Mouse (Mus musculus) kidney, postnatal 0 days (tissue): ENCODE data around the gene Dgat2. TPM values are rescaled to one million over a fixed set of nuclear protein-coding genes. Genes with fewer than 3 reads are reported as not detected.

Experiments used
- ATAC-seq: fragments of 200-750 bp; cut with Nextera tagmentation; replicated peaks from 2 replicates; pipeline ENCODE4 v1.8.0; 2017; ENCODE audit warnings: low read depth, moderate number of reproducible peaks, moderate TSS enrichment, moderate library complexity; ENCODE audit not compliant: low FRiP score
- DNase-seq: peaks from one replicate; pipeline ENCODE4 v3.0.0-alpha.2; 2016; ENCODE audit warnings: low spot score
- H3K27ac ChIP-seq: fragments of 300-500 bp; sonication (generic); 2 replicates; pipeline ENCODE4 v1.5.1; 2014; ENCODE audit warnings: mild to moderate bottlenecking
- H3K27me3 ChIP-seq: fragments of 300-500 bp; sonication (generic); 2 replicates; pipeline ENCODE4 v1.6.1; 2014; ENCODE audit warnings: low read length, mixed read lengths; ENCODE audit not compliant: insufficient read depth
- H3K36me3 ChIP-seq: fragments of 300-500 bp; sonication (generic); 2 replicates; pipeline ENCODE4 v1.6.1; 2014; ENCODE audit warnings: low read length, mixed read lengths; ENCODE audit not compliant: insufficient read depth
- H3K4me1 ChIP-seq: fragments of 300-500 bp; sonication (generic); replicated peaks from 2 replicates; pipeline ENCODE4 v1.6.1; 2014; ENCODE audit warnings: antibody characterized with exemption, low read length, mixed read lengths; ENCODE audit not compliant: insufficient read depth
- H3K4me2 ChIP-seq: fragments of 300-500 bp; sonication (generic); 2 replicates; pipeline ENCODE4 v1.6.1; 2014; ENCODE audit warnings: mild to moderate bottlenecking, low read length, moderate library complexity, mixed read lengths
- H3K4me3 ChIP-seq: fragments of 300-500 bp; sonication (generic); replicated peaks from 2 replicates; pipeline ENCODE4 v1.5.1; 2014; ENCODE audit warnings: low read depth, low read length
- H3K9ac ChIP-seq: fragments of 300-500 bp; sonication (generic); 2 replicates; pipeline ENCODE4 v1.6.1; 2014; ENCODE audit warnings: low read depth, low read length
- H3K9me3 ChIP-seq: fragments of 300-500 bp; sonication (generic); replicated peaks from 2 replicates; pipeline ENCODE4 v1.6.1; 2016; ENCODE audit warnings: low read length, inconsistent platforms, mixed read lengths
- CTCF ChIP-seq: IDR thresholded peaks from 2 replicates; pipeline ENCODE4 v1.5.1; 2016; ENCODE audit warnings: antibody characterized with exemption, low read depth, mild to moderate bottlenecking, moderate library complexity
- WGBS: fragments of 180-500 bp; shearing (Covaris S2); extraction: QIAGEN DNeasy Blood & Tissue Kit; methylation state at CpG from one replicate; pipeline ENCODE4 v1.1.7; 2014; 5-methylcytosine and 5-hydroxymethylcytosine counted together
- polyA plus RNA-seq: library from polyadenylated mRNA; unstranded; fragments of >200 nt; fragmentation: Nextera tagmentation; extraction: Ambion mirVana; gene quantifications from 2 replicates; pipeline ENCODE4 v1.2.1, GENCODE M21; 2015

Dgat2 gene
- polyA plus RNA-seq, 1 experiment from 2014 or later = 53.1 TPM

- no peaks in the 10 kb centered on the region for H3K36me3 ChIP-seq
Measured at GRCm38 (mm10) chr7:99225421-99225820, 42.9 kb upstream of the Dgat2 start.

GRCm38 (mm10) chr7:99224648-99225190, 42.2 kb upstream of the Dgat2 start:
- Histone ChIP-seq H3K36me3 (no peaks in the 10 kb centered on the region), H3K4me2 (no peak overlapping the region), H3K27ac (peak overlapping the region; percentile 69), H3K27me3 (no peaks in the 10 kb centered on the region), H3K4me1 (no peaks in the 10 kb centered on the region), H3K4me3 (no peak overlapping the region), H3K9me3 (no peaks in the 10 kb centered on the region), H3K9ac (no peak overlapping the region)
- DNase-seq (peak; percentile 28), ATAC-seq (peak; percentile 93)
- 18% methylated on average over 1 of the region's 1 CpGs for WGBS
- no peak for TF ChIP-seq CTCF

More at GRCm38 (mm10) chr7:99225421-99225820, 42.9 kb upstream of the Dgat2 start:
- ATAC-seq (no peak), DNase-seq (no peak)
- H3K4me2 ChIP-seq = no peak overlapping the region
- no peaks in the 10 kb centered on the region for H3K27me3 ChIP-seq
- TF ChIP-seq CTCF = no peak
- 61% methylated on average over 6 of the region's 6 CpGs for WGBS
- peak overlapping the region; percentile 69; the same call in 1 of the 2 replicates for H3K27ac ChIP-seq
- H3K9me3 ChIP-seq = no peaks in the 10 kb centered on the region
- no peak overlapping the region for H3K9ac ChIP-seq
- no peaks in the 10 kb centered on the region for H3K4me1 ChIP-seq
- no peak overlapping the region for H3K4me3 ChIP-seq

DNA sequence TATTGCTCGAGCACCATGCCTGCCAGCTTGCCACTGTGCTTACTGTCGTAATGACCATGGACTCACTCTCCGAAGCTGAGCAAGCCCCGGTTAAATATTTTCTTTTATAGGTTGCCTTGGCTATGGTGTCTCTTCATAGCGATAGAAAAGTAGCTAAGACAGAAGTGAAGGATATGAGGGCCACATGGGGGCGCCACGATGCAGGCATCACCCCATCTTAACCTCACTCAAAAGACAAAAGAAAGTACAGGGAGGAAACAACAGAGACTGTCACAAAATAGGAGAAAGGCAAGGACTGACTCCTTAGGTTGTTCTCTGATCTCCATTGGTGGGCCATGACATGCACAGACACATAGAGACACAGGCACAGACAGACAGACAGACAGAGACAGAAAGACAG, 41.7 kb upstream of the Dgat2 start:
- H3K27ac ChIP-seq = 0 out of 2 replicates have a peak overlapping the region, but pooled peaks have one; percentile 69
- peak; percentile 18; the same call in 1 of the 2 replicates for ATAC-seq
- H3K4me2 ChIP-seq = no peak overlapping the region
- no peak overlapping the region for H3K4me3 ChIP-seq
- no peaks in the 10 kb centered on the region for H3K4me1 ChIP-seq
- H3K9ac ChIP-seq = no peak overlapping the region
- TF ChIP-seq CTCF = peak; percentile 47
- 74% methylated on average over 7 of the region's 7 CpGs for WGBS
- H3K36me3 ChIP-seq = no peaks in the 10 kb centered on the region
- no peaks in the 10 kb centered on the region for H3K9me3 ChIP-seq
- peak; percentile 22 for DNase-seq
- no peaks in the 10 kb centered on the region for H3K27me3 ChIP-seq

DNA sequence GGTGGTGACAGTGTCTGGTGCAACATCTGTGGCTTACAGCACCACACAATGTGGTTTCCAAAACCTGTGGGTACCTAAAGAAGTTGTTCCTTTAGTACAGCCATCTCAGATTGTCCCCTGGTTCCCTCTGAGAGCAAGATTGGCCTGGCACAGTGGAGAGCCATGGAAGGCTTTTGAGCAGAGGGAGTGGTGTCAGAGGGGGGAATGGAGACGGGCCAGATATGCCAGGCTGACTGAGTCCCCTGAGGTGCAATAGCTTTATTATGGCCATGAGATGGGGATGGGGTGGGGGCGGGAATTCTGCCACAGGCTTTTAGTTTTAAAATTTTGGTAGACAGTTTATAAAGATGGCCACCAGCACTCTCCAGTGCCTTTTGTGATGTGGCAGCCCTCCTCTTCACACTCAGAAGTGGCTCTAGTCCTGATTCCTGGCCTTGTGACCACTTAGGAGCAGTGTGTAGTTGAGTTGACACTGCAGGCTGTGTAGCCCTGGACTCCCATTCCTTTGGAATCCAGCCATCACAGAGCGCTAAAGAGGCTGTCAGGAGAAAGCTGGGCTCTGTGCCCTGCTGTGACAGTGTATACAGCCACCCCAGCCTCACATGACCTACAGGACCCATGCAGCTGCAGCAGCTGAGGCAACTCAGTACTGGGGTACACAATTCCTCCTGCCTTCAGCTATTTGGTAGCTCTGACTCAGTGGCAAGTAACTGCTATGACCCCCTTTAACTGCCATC, 35.0 kb upstream of the Dgat2 start:
- WGBS = 82% methylated on average over 3 of the region's 3 CpGs
- H3K4me1 ChIP-seq = no peaks in the 10 kb centered on the region
- H3K9me3 ChIP-seq = no peaks in the 10 kb centered on the region
- H3K27ac ChIP-seq = no peak overlapping the region
- ATAC-seq = no peak
- no peak for DNase-seq
- no peaks in the 10 kb centered on the region for H3K27me3 ChIP-seq
- no peaks in the 10 kb centered on the region for H3K36me3 ChIP-seq
- no peak overlapping the region for H3K4me2 ChIP-seq
- no peak for TF ChIP-seq CTCF
- no peak overlapping the region for H3K4me3 ChIP-seq
- H3K9ac ChIP-seq = no peak overlapping the region

DNA sequence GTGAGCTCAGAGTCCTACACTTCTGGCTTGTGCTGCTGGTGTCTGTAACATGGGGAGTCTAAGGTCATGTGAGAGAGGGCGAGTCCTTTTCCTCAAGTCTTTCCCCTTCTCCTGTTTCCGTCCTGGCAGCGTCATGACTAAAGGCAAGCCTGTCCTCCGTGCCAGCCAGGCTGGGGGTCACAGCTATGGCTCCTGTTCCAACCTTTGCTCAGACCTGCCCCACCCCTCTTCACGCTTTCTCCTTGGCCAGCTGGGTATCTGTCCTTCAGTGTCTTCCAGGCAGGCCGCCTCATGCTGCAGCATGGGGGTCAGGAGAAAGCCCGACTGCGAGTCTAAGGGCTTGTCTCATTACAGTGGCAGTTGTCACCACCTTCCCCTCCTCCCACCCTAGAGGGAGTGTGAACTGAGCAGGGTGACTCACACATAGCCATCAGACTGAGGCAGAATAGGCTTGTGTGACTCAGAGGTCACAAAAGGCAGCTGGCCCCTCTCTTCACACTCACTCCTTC, 32.9 kb upstream of the Dgat2 start:
- no peak overlapping the region for H3K4me2 ChIP-seq
- H3K9ac ChIP-seq = no peak overlapping the region
- DNase-seq (no peak), ATAC-seq (peak; percentile 62)
- no peaks in the 10 kb centered on the region for H3K36me3 ChIP-seq
- no peaks in the 10 kb centered on the region for H3K4me1 ChIP-seq
- WGBS = 34% methylated on average over 8 of the region's 8 CpGs
- TF ChIP-seq CTCF = no peak
- H3K27me3 ChIP-seq = no peaks in the 10 kb centered on the region
- H3K9me3 ChIP-seq = no peaks in the 10 kb centered on the region
- no peak overlapping the region for H3K27ac ChIP-seq
- H3K4me3 ChIP-seq = no peak overlapping the region

- no peak for DNase-seq
- Histone ChIP-seq H3K36me3 (no peaks in the 10 kb centered on the region), H3K9me3 (no peaks in the 10 kb centered on the region), H3K4me3 (no peak overlapping the region), H3K9ac (no peak overlapping the region), H3K27ac (no peak overlapping the region), H3K4me1 (no peaks in the 10 kb centered on the region), H3K4me2 (no peak overlapping the region), H3K27me3 (no peaks in the 10 kb centered on the region)
- no peak for TF ChIP-seq CTCF
- 76% methylated on average over 10 of the region's 10 CpGs for WGBS
- peak; percentile 70 for ATAC-seq
Measured at GRCm38 (mm10) chr7:99214621-99215185, 32.2 kb upstream of the Dgat2 start.
